Mouse (Mus musculus) layer of hippocampus, postnatal 36 days (tissue): Measurements from ENCODE around the gene Prr12. TPM values are rescaled to one million over a fixed set of nuclear protein-coding genes. Genes with fewer than 3 reads are reported as not detected.
"Not testable (repeated sequence)": the region's sequence is repeated elsewhere in the genome, so short reads cannot be mapped to it uniquely, and the experiment has no call there.

ENCODE experiments used
- DNase-seq, 2 experiments: peaks; one replicate each; pipeline ENCODE4 v3.0.0; 2022
- total RNA-seq, 2 experiments: library from RNA; stranded (reverse); gene quantifications; 2 replicates each; pipeline ENCODE4 v1.2.3; 2021

Gene Prr12
- 10 to 100 TPM; 74.3 to 75.3 TPM for total RNA-seq

GRCm38 (mm10) chr7:45052862-45053116, at the start of gene Prr12:
Gene Prr12 (minus strand): TSS chr7:45052881.
- no peak for DNase-seq

DNA sequence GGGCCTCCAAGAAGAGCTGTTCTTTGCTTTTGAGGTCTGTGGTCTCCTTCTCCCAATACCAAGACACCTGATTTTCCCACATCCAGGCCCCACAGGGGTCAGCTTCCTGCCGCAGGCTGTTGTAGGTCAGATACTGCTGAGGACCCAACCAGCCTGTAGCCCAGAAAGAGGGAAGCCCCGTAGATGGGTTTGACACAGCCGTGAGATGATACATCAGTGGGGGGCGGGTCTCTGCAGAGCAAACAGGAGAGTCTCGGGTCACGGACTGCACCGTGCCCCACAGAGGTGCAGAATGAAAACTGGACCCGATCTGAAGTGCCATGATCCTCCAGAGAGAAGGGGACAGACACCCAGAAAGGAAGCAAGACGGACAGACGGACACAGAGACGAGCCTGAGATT, 49.8 kb upstream of the Prr12 start:
- no peak for DNase-seq

GRCm38 (mm10) chr7:45100046-45100445, 47.4 kb upstream of the Prr12 start:
- DNase-seq: no peak

DNA sequence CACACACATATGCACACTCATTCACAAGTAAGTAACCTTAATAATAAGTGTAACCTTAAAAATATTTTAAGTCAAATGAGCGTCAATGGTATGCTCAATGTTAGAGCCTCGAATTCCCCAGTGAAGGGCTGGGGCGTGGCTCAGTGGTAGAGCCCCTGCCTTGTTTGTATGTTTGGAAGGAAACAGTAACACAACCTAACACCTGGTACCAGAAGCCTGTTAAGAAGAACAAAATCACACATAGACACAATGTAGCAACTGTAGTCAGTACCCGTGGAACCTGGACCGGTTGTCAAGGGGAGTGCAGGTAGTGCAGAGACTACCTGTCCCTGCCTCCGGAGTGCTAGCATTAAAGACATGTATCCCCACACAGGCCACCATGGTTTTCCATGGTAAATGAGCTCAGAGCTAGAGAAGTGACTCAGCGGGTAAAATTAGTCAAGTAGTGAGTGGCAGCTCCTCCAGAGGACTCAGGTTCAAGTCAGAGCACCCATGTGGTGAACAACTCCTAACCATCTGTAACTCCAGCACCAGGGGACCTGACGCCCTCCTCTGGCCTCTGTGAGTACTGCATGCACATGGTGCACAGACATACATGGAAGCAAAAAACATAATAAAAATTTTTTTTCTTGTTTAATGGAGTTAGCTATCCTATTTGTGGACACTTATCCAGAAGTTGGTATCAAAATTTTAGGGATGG, 46.0 kb upstream of the Prr12 start:
- no peak for DNase-seq

DNA sequence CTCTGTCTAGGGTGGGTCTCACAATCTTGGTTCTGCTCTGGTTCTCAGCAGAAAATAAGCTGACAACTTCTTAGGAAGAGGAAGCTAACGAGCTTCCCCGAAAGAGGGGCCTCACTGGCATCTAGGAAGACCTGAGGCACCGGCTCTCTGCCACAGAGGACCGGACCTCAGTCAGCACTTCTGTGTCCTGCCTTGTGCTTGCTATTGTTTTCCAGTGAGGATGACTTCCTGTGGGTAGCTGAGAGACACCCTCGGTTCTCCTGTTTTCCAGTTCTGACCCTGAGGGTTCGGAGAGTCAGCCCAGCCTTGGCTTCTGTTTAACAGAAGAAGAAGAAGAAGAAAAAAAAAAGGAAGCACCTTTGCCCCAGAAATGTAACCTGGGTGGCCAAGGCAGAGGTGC, 44.8 kb upstream of the Prr12 start:
- DNase-seq: no peak

DNA sequence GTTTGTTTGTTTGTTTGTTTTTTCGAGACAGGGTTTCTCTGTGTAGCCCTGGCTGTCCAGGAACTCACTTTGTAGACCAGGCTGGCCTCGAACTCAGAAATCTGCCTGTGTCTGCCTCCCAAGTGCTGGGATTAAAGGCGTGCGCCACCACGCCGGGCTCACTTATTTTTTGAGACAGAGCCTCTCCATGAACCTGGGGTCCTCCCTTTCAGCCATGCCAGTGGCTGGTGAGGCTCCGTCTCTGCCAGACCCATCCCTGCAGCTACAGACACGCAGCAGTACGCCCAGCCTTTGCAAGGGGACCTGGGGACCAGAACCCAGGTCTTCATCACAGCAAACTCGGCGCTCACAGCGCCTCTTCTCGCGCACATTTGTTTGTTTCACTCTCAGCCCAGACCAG, 43.3 kb upstream of the Prr12 start:
- DNase-seq: not testable (repeated sequence)

DNA sequence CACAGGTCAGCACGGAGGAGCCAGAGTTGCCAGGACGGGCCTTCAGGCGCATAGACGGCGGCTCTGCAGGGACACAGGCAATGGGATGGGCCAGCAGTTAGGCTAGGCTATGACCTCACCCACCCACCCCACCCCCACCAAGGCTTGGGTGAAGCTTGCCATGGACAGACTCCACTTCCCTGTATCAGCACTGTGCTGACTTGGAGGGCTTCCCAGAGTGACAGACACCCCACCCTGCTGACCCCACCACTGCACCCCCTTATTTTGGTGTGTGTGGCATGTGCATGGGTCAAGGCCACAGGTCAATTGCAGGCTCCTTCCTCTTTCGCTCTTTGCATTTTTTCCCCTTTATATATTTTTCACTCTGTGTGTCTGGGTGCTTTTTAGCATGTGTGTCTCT, 42.7 kb upstream of the Prr12 start:
- DNase-seq: no peak

DNA sequence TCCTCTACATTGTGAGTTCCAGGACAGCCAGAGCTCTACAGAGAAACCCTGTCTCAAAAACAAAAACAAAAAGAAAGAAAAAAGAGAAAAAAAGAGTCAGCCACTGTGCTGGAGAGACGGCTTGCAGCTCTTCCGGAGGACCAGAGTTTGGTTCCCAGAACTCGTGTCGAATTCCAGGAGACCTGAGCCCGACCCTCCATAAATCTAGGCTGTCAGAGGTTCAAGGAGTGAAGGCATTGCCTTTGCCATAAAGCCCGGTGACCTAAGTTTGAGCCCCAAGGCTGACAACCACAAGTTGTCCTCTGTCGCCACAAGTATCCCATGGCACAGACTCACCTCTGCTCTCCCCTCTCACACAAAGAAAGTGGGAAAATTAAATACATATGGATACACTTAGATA, 41.4 kb upstream of the Prr12 start:
- DNase-seq: no peak

- no peak for DNase-seq
Measured at GRCm38 (mm10) chr7:45093516-45093905, 40.8 kb upstream of the Prr12 start.

GRCm38 (mm10) chr7:45092828-45093515, 40.3 kb upstream of the Prr12 start:
- no peak for DNase-seq

DNA sequence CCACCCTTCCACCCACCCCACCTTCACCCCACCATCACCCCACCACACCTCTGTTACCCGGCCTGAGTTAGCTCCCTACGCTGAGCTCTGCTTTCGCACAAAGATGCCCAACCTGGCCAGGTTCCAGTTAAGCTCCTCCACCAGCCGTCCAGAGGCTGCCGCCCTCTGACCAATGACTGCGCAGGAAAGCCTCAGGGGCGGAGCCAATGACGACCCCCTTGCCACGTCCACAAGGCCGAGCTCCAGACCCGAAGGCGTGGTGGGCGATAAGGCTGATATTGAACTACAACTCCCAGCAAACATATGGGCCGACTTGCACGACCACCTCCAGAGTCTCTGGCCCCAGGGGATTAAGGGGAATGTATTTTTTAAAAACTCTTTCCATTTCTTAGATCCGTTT, 39.4 kb upstream of the Prr12 start, which contains the start of gene Rcn3:
TSS of gene Rcn3 (minus strand) at position 174 of the 400 bp plus-strand sequence.
- peak in 1 of 2 experiments; percentile 37 for DNase-seq

- no peak for DNase-seq
Measured at GRCm38 (mm10) chr7:45091001-45091990, 38.6 kb upstream of the Prr12 start.

- DNase-seq: no peak
Measured at GRCm38 (mm10) chr7:45090251-45090977, 37.7 kb upstream of the Prr12 start.

- DNase-seq: no peak
Measured at GRCm38 (mm10) chr7:45088597-45088996, 35.9 kb upstream of the Prr12 start.

DNA sequence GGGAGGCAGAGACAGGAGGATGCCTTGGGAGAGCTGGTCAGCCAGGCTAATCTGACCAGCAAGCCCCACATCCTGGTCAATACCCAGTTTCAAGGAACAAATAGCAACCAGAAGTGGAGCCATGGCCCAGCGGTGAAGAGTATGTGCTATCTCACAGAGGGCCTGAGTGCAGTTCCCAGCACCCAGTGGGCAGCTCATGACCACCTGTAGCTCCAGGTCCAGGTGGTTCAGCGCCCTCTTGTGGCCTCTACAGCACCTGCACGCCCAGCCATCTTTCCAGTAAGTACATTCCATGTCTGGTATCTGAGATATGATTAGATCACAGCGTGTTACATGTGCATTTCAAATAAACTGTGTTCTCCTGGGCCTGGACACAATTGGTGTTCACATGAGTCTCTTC, 33.4 kb upstream of the Prr12 start:
- DNase-seq: no peak

DNA sequence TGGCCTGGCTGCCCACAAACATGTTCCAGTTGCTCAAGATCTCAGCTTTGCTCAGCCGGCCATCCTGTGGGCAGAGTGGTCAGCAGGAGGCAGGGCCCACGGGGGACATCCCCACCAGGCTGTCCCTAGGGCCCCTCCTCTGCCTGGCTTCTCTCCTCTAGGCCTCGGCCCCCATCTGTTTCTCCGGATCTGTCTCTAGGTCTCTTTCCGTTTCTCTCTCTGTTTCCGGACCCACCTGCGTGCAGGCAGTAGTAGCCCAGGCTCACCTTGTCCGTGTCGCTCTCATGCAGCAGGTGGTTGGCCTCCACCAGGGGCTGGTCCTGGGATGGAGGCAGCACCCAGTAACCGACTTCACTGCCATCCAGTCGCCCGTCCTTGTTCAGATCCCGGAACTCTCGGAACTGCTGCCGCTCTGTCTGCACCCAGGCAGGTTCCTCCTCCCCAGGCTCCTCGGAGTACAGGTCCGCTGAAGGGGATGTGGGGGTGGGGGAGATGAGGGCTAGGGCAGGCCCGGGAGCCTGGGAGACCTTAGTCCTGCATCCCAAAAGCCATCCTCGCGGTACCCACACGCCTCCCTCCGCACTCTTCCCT, 30.7 kb upstream of the Prr12 start:
- DNase-seq: no peak

DNA sequence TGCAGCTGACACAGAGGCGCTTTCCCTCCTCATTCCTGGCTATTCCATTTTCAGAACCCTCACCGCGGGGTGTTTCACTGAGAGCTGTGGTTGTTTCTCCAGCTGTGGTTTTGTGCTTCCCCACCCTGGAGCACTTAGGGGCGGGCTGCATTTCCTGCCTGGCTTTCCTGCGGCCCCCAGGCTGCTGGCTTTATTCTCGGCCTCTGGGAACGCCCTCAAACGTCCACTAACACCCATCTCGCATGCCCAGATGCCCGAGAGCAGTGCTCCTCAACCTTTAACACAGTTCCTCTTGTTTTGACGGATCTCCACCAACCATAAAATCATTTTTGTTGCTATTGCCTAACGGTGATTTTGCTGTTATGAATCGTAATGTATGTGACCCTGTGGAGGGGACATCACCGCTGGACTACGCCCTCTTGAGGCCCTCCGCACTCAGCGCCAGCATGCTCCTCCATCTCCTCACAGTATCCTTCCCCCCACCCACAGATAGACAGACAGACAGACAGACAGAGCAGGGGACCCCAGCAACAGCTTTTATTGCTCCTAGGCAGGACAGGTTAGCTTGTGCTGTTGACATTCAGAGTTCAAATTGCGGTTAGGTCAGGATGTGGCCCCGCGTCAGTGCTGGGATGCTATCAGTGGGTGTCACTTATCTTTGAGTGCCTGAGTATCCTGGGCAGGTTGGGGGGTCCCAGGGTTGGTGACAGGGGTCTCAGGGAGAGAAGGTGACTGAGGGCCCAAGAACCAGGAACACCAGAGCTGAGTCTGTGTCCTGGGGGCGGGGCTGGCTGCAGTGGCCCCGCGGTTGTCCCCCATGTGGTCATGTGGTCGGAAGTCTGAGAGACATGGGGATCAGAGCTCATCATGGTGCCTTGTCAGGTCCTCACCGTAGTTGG, 30.0 kb upstream of the Prr12 start:
- no peak for DNase-seq

GRCm38 (mm10) chr7:45081016-45081415, 28.3 kb upstream of the Prr12 start:
- DNase-seq: no peak

- peak; percentile 87 to 89 for DNase-seq
Measured at GRCm38 (mm10) chr7:45079856-45080255, 27.2 kb upstream of the Prr12 start.

DNA sequence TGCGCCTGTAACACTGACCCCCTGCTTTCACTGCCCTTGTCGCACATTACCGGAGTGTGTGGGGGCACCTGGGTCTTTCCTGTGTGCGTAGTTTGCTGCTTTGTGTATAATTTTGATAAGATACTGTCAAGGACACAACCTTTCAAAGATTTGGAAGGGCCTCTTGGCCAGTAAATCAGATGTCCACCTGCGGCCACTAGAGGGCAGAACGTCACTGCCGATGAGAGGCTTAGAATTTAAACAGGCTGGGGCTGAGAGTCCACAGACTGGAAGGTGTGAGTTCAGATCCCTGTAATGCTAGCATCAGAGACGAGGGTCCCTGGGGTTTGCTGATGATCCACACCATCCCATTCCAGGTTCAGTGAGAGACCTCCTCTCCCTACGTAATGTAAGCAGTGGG, 25.8 kb upstream of the Prr12 start:
- peak; percentile 38 to 41 for DNase-seq

- DNase-seq: no peak
Measured at GRCm38 (mm10) chr7:45077829-45078228, 25.1 kb upstream of the Prr12 start.
